Mouse (Mus musculus) C2C12 (cell line): ENCODE results near the gene Fbxl14.

Experiments
- CEBPB ChIP-seq: IDR thresholded peaks from one replicate; pipeline ENCODE4 v1.6.1; 2011; ENCODE audit warnings: low read depth, mild to moderate bottlenecking, control low read depth, moderate library complexity
- CTCF ChIP-seq: IDR thresholded peaks from one replicate; pipeline ENCODE4 v1.5.1; 2011; ENCODE audit not compliant: control insufficient read depth, insufficient read depth, insufficient read length
- FOSL1 ChIP-seq: IDR thresholded peaks from one replicate; pipeline ENCODE4 v1.8.0; 2011; ENCODE audit warnings: mild to moderate bottlenecking, low read length; ENCODE audit not compliant: poor library complexity, insufficient read depth, severe bottlenecking
- MAX ChIP-seq: IDR thresholded peaks from one replicate; pipeline ENCODE4 v1.6.1; 2011; ENCODE audit warnings: mild to moderate bottlenecking, control low read depth
- MYOD1 ChIP-seq: IDR thresholded peaks from one replicate; pipeline ENCODE4 v1.6.1; 2011; ENCODE audit warnings: low read depth; ENCODE audit not compliant: control insufficient read depth, insufficient read length
- MYOG ChIP-seq: IDR thresholded peaks from one replicate; pipeline ENCODE4 v1.6.1; 2011; ENCODE audit not compliant: control insufficient read depth, insufficient read length; ENCODE audit errors: extremely low read depth
- USF1 ChIP-seq: IDR thresholded peaks from one replicate; pipeline ENCODE4 v1.6.1; 2011; ENCODE audit warnings: low read depth, mild to moderate bottlenecking, control low read depth, moderate library complexity

DNA sequence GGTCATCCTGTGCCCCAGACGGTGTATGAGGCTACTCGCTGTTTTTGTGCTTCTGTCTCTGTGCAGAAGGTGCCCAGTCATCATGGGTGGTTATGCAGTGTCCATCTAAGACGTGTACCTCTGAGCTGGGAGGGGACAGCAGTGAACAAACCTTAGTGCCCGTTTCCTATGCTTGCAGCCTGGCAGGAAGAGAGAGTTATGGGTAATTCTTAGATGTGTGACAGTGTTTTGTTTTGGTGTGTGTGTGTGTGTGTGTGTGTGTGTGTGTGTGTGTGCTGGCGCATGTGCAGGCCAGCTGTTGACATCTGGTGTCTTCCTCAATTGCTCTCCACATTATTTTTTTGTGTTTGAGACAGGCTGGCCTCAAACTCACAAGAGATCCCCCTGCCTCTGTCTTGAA, 20.6 kb downstream of the Fbxl14 start:
- no peak for TF ChIP-seq USF1
- no peak for TF ChIP-seq CTCF
- no peak for TF ChIP-seq MYOD1
- no peak for TF ChIP-seq FOSL1
- TF ChIP-seq MAX: no peak
- no peak for TF ChIP-seq CEBPB
- no peak for TF ChIP-seq MYOG
